21 mouse cellular contexts compared by ENCODE assay signal in genomic region chr1:151140956-151141355, GRCm38 (mm10). TPM values are rescaled to one million over a fixed set of nuclear protein-coding genes. Genes with fewer than 3 reads are reported as not detected.
"Had no signal": no experiment of that assay in that cellular context is flagged by ENCODE, and none has a peak within 500 bp of the region (broad histone marks: within the 10 kb centered on the region; RNA-seq: fewer than 3 reads in every experiment).

No protein-coding gene starts in this region.

- H3K4me3 ChIP-seq: limb, embryonic 15.5 days; liver, embryonic 12.5 days; midbrain, embryonic 10.5 days; myocyte; neural tube, embryonic 15.5 days had no signal

- H3K27ac ChIP-seq: limb, embryonic 15.5 days; liver, embryonic 12.5 days; midbrain, embryonic 10.5 days; neural tube, embryonic 15.5 days had no signal

- H3K27me3 ChIP-seq: limb, embryonic 15.5 days; neural tube, embryonic 15.5 days had no signal

- H3K9ac ChIP-seq: limb, embryonic 15.5 days; liver, embryonic 12.5 days; lung, embryonic 14.5 days; neural tube, embryonic 15.5 days had no signal

- H3K4me2 ChIP-seq: limb, embryonic 15.5 days; liver, embryonic 12.5 days; lung, embryonic 14.5 days; neural tube, embryonic 15.5 days had no signal

- H3K4me1 ChIP-seq: midbrain, embryonic 10.5 days; neural tube, embryonic 15.5 days had no signal

- DNase-seq: kidney, postnatal 25 days; layer of hippocampus, adult 9-11 months; layer of hippocampus, postnatal 36 days; lung, embryonic 14.5 days; lung, postnatal 10 days; lung, postnatal 4 days; midbrain, embryonic 14.5 days; right cerebral cortex, adult 18-20 months; right cerebral cortex, postnatal 25 days; thymus, adult 18-20 months; thymus, postnatal 14 days had no signal

- H3K9me3 ChIP-seq: limb, embryonic 15.5 days; liver, embryonic 12.5 days; midbrain, embryonic 10.5 days; neural tube, embryonic 15.5 days had no signal

- ATAC-seq: liver, embryonic 12.5 days had no signal

- H3K36me3 ChIP-seq: limb, embryonic 15.5 days; liver, embryonic 12.5 days; midbrain, embryonic 10.5 days; neural tube, embryonic 15.5 days had no signal

RNA-seq across cellular contexts. Expression of gene Gm47985, which starts 41.4 kb away (rescaled TPM):
- total RNA-seq: layer of hippocampus, postnatal 36 days; left cerebral cortex, adult 8-10 months; left cerebral cortex, postnatal 25 days had no signal
- polyA plus RNA-seq: limb, embryonic 15.5 days; lung, embryonic 14.5 days; neural tube, embryonic 15.5 days; stomach, embryonic 14.5 days had no signal

RNA-seq across cellular contexts. Expression of gene Gm8947, which starts 51.2 kb away (rescaled TPM):
- total RNA-seq: layer of hippocampus, postnatal 36 days; left cerebral cortex, adult 8-10 months; left cerebral cortex, postnatal 25 days had no signal
- polyA plus RNA-seq: limb, embryonic 15.5 days; midbrain, embryonic 14.5 days; neural tube, embryonic 15.5 days; stomach, embryonic 14.5 days had no signal

RNA-seq across cellular contexts. Expression of gene Gm47995, which starts 57.3 kb away (rescaled TPM):
- total RNA-seq: layer of hippocampus, postnatal 36 days; left cerebral cortex, adult 8-10 months; left cerebral cortex, postnatal 25 days had no signal
- polyA plus RNA-seq: kidney, embryonic 16.5 days; lung, embryonic 14.5 days; midbrain, embryonic 10.5 days; midbrain, embryonic 14.5 days; neural tube, embryonic 11.5 days; neural tube, embryonic 15.5 days; stomach, embryonic 14.5 days had no signal
